Mouse (Mus musculus): ENCODE data around the gene Gm44502.

DNA sequence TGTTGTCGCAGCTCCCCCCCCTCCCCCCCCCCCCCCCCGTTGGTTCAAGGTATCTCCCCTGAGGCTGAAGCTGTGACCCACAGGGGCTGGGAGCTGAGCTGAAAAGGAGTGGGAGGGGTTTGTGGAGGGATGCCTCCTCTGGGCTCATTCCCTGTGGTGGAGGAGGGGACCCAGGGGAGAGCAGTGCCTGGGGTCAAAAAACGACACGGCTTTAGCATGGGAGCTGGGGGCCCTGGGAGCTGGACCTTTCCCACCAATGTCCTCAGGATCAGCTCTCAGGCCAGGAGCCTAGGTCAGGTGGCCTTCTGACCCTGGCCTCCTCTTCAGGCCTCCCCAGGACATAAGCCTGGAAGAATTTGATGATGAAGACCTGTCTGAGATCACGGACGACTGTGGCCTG lies 25.4 kb upstream of the Gm44502 start:
- TF ChIP-seq CTCF (conservative IDR thresholded peaks at IDR 0.05; ENCODE audit: low read length) (no peak), POU5F1 (IDR thresholded peaks at IDR 0.05; ENCODE audit: borderline replicate concordance, low read length) (no peak), NANOG (IDR thresholded peaks at IDR 0.05; ENCODE audit: borderline replicate concordance, low read length) (no peak)

All from E14TG2a.4 (cell line).